Mouse (Mus musculus): ENCODE measurements around the gene Irf4. TPM values are rescaled to one million over a fixed set of nuclear protein-coding genes. Genes with fewer than 3 reads are reported as not detected.
A peak's percentile ranks its signal among the peaks of the same experiment; 100 is the strongest.

Gene Irf4
- polyA plus RNA-seq, 1 experiment from 2014 or later = 0.03 TPM

GRCm38 (mm10) chr13:30747504-30747903, 1.5 kb upstream of the Irf4 start:
- Histone ChIP-seq H3K4me2 (no peak overlapping the region), H3K36me3 (ENCODE audit: control insufficient read depth, insufficient read depth, low read length) (no peaks in the 10 kb centered on the region), H3K4me3 (ENCODE audit: low read depth, low read length) (no peak overlapping the region), H3K9ac (ENCODE audit: low read length) (no peak overlapping the region), H3K4me1 (ENCODE audit: control insufficient read depth, insufficient read depth, low read length) (peaks cover 5% of the 10 kb centered on the region; the same call in 1 of the 2 replicates), H3K27me3 (ENCODE audit: control insufficient read depth, insufficient read depth, low read length) (peaks cover 42% of the 10 kb centered on the region), H3K9me3 (ENCODE audit: control insufficient read depth, low read length) (no peaks in the 10 kb centered on the region), H3K27ac (ENCODE audit: low read depth, low read length) (no peak overlapping the region)
- no peak for ATAC-seq (ENCODE audit: low FRiP score)
- WGBS = 75% methylated on average over 11 of the region's 11 CpGs
- no peak for DNase-seq (ENCODE audit: low spot score, missing footprints)

DNA sequence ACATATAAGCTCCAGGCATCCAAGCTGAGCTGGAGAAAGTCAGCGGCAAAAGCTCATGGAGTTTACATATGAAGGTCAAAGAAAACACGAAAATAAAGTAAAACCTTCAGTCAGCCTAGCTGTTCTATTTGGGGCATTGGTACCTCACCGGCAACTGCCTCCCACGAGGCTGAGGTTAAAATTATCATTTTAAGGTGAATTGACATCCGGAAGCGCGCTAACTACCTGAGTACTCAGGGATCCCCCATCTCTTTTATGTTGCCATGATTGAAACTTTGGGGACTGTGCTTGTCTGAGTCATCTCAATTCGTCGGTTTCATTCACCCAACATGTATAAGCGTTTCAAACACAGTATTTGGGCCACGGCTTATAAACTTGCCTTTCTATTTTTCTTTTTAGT, 705 bp upstream of the Irf4 start:
- H3K9me3 ChIP-seq (ENCODE audit: control insufficient read depth, low read length) = no peaks in the 10 kb centered on the region
- no peak overlapping the region for H3K4me2 ChIP-seq
- ATAC-seq (ENCODE audit: low FRiP score) (no peak), DNase-seq (ENCODE audit: low spot score, missing footprints) (no peak)
- no peak overlapping the region for H3K9ac ChIP-seq (ENCODE audit: low read length)
- 58% methylated on average over 11 of the region's 11 CpGs for WGBS
- H3K27me3 ChIP-seq (ENCODE audit: control insufficient read depth, insufficient read depth, low read length) = peaks cover 42% of the 10 kb centered on the region
- no peak overlapping the region for H3K27ac ChIP-seq (ENCODE audit: low read depth, low read length)
- no peaks in the 10 kb centered on the region for H3K36me3 ChIP-seq (ENCODE audit: control insufficient read depth, insufficient read depth, low read length)
- H3K4me3 ChIP-seq (ENCODE audit: low read depth, low read length) = no peak overlapping the region
- peaks cover 5% of the 10 kb centered on the region; the same call in 1 of the 2 replicates for H3K4me1 ChIP-seq (ENCODE audit: control insufficient read depth, insufficient read depth, low read length)

GRCm38 (mm10) chr13:30749557-30750141, 623 bp downstream of the Irf4 start:
- Histone ChIP-seq H3K9me3 (ENCODE audit: control insufficient read depth, low read length) (no peaks in the 10 kb centered on the region), H3K27ac (ENCODE audit: low read depth, low read length) (no peak overlapping the region), H3K4me2 (peak overlapping the region; percentile 69), H3K4me1 (ENCODE audit: control insufficient read depth, insufficient read depth, low read length) (peaks cover 5% of the 10 kb centered on the region; the same call in 1 of the 2 replicates), H3K27me3 (ENCODE audit: control insufficient read depth, insufficient read depth, low read length) (peaks cover 42% of the 10 kb centered on the region), H3K9ac (ENCODE audit: low read length) (no peak overlapping the region; the same call in 1 of the 2 replicates), H3K36me3 (ENCODE audit: control insufficient read depth, insufficient read depth, low read length) (no peaks in the 10 kb centered on the region), H3K4me3 (ENCODE audit: low read depth, low read length) (peak overlapping the region; percentile 40)
- WGBS = 6% methylated on average over 11 of the region's 11 CpGs
- DNase-seq (ENCODE audit: low spot score, missing footprints) = peak; percentile 93
- ATAC-seq (ENCODE audit: low FRiP score) = peak; percentile 14; the same call in 1 of the 2 replicates

- Histone ChIP-seq H3K4me2 (peak overlapping the region; percentile 51), H3K9me3 (ENCODE audit: control insufficient read depth, low read length) (no peaks in the 10 kb centered on the region), H3K36me3 (ENCODE audit: control insufficient read depth, insufficient read depth, low read length) (no peaks in the 10 kb centered on the region), H3K27me3 (ENCODE audit: control insufficient read depth, insufficient read depth, low read length) (peaks cover 42% of the 10 kb centered on the region), H3K4me1 (ENCODE audit: control insufficient read depth, insufficient read depth, low read length) (peaks cover 5% of the 10 kb centered on the region; the same call in 1 of the 2 replicates), H3K27ac (ENCODE audit: low read depth, low read length) (no peak overlapping the region), H3K4me3 (ENCODE audit: low read depth, low read length) (peak overlapping the region; percentile 29), H3K9ac (ENCODE audit: low read length) (no peak overlapping the region)
- 2% methylated on average over 33 of the region's 33 CpGs for WGBS
- DNase-seq (ENCODE audit: low spot score, missing footprints) = peak; percentile 95
- peak; percentile 49; the same call in 1 of the 2 replicates for ATAC-seq (ENCODE audit: low FRiP score)
Observed at GRCm38 (mm10) chr13:30750461-30751303, 1.7 kb downstream of the Irf4 start.

DNA sequence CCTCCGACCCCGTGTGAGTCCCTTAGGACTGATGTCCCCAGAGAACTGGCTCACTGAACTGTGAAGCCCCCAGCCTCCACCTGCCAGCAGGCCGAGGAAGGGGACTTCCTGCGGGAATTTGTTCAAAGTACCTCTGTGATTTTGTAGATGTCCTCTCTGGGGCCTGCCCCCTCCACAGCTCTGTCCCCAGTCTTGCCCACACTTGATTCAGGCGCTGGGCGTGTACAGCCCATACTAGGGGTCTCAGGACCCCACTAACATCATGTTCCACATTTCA, 2.2 kb downstream of the Irf4 start:
- no peak for ATAC-seq (ENCODE audit: low FRiP score)

GRCm38 (mm10) chr13:30752581-30753187, 3.7 kb downstream of the Irf4 start:
- Histone ChIP-seq H3K36me3 (ENCODE audit: control insufficient read depth, insufficient read depth, low read length) (no peaks in the 10 kb centered on the region), H3K9ac (ENCODE audit: low read length) (no peak overlapping the region), H3K9me3 (ENCODE audit: control insufficient read depth, low read length) (no peaks in the 10 kb centered on the region), H3K27ac (ENCODE audit: low read depth, low read length) (no peak overlapping the region), H3K4me3 (ENCODE audit: low read depth, low read length) (no peak overlapping the region), H3K4me2 (no peak overlapping the region), H3K27me3 (ENCODE audit: control insufficient read depth, insufficient read depth, low read length) (peaks cover 42% of the 10 kb centered on the region), H3K4me1 (ENCODE audit: control insufficient read depth, insufficient read depth, low read length) (peaks cover 5% of the 10 kb centered on the region; the same call in 1 of the 2 replicates)
- 83% methylated on average over 4 of the region's 4 CpGs for WGBS
- ATAC-seq (ENCODE audit: low FRiP score) (no peak), DNase-seq (ENCODE audit: low spot score, missing footprints) (no peak)

More for the DNA sequence above, 2.2 kb downstream of the Irf4 start:
- no peak overlapping the region for H3K27ac ChIP-seq (ENCODE audit: low read depth, low read length)
- H3K9ac ChIP-seq (ENCODE audit: low read length) = no peak overlapping the region
- 16% methylated on average over 6 of the region's 6 CpGs for WGBS
- H3K27me3 ChIP-seq (ENCODE audit: control insufficient read depth, insufficient read depth, low read length) = peaks cover 42% of the 10 kb centered on the region
- peaks cover 5% of the 10 kb centered on the region; the same call in 1 of the 2 replicates for H3K4me1 ChIP-seq (ENCODE audit: control insufficient read depth, insufficient read depth, low read length)
- no peaks in the 10 kb centered on the region for H3K9me3 ChIP-seq (ENCODE audit: control insufficient read depth, low read length)
- no peak overlapping the region for H3K4me3 ChIP-seq (ENCODE audit: low read depth, low read length)
- no peaks in the 10 kb centered on the region for H3K36me3 ChIP-seq (ENCODE audit: control insufficient read depth, insufficient read depth, low read length)
- no peak for DNase-seq (ENCODE audit: low spot score, missing footprints)
- H3K4me2 ChIP-seq = no peak overlapping the region

GRCm38 (mm10) chr13:30753441-30753840, 4.4 kb downstream of the Irf4 start:
- no peak overlapping the region for H3K27ac ChIP-seq (ENCODE audit: low read depth, low read length)
- H3K4me1 ChIP-seq (ENCODE audit: control insufficient read depth, insufficient read depth, low read length) = peaks cover 5% of the 10 kb centered on the region; the same call in 1 of the 2 replicates
- ATAC-seq (ENCODE audit: low FRiP score) (no peak), DNase-seq (ENCODE audit: low spot score, missing footprints) (no peak)
- no peak overlapping the region for H3K4me2 ChIP-seq
- no peaks in the 10 kb centered on the region for H3K36me3 ChIP-seq (ENCODE audit: control insufficient read depth, insufficient read depth, low read length)
- no peaks in the 10 kb centered on the region for H3K9me3 ChIP-seq (ENCODE audit: control insufficient read depth, low read length)
- H3K4me3 ChIP-seq (ENCODE audit: low read depth, low read length) = no peak overlapping the region
- H3K9ac ChIP-seq (ENCODE audit: low read length) = no peak overlapping the region
- H3K27me3 ChIP-seq (ENCODE audit: control insufficient read depth, insufficient read depth, low read length) = peaks cover 38% of the 10 kb centered on the region
- 80% methylated on average over 3 of the region's 3 CpGs for WGBS

DNA sequence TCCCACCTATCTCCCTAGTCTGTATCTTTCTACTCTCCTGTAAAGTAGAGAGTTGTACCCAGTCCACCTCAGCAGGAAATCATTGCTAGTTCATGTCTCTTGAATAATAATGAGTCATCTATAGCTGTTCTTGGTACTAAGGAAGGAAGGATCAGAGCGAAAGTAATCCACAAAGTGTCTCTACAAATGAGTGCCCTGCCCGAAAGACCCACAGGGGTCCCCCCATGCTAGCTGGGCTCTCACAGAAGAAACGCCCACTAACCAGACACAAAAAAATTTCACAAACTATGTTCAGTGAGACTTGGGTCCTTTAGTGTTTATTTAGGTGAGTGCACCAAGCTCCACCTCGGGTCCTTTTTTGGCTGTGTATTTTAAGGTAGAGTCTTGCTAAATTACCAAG, 5.0 kb downstream of the Irf4 start:
- no peak overlapping the region for H3K27ac ChIP-seq (ENCODE audit: low read depth, low read length)
- no peak overlapping the region for H3K4me2 ChIP-seq
- DNase-seq (ENCODE audit: low spot score, missing footprints) = no peak
- no peak overlapping the region for H3K9ac ChIP-seq (ENCODE audit: low read length)
- no peaks in the 10 kb centered on the region for H3K36me3 ChIP-seq (ENCODE audit: control insufficient read depth, insufficient read depth, low read length)
- peaks cover 5% of the 10 kb centered on the region; the same call in 1 of the 2 replicates for H3K4me1 ChIP-seq (ENCODE audit: control insufficient read depth, insufficient read depth, low read length)
- no peaks in the 10 kb centered on the region for H3K9me3 ChIP-seq (ENCODE audit: control insufficient read depth, low read length)
- WGBS = 82% methylated on average over 4 of the region's 4 CpGs
- ATAC-seq (ENCODE audit: low FRiP score) = no peak
- H3K27me3 ChIP-seq (ENCODE audit: control insufficient read depth, insufficient read depth, low read length) = peaks cover 31% of the 10 kb centered on the region
- H3K4me3 ChIP-seq (ENCODE audit: low read depth, low read length) = no peak overlapping the region

Measured in midbrain, embryonic 11.5 days (tissue).